Comparison of ENCODE assay signal across 22 mouse cellular contexts in the genomic region with DNA sequence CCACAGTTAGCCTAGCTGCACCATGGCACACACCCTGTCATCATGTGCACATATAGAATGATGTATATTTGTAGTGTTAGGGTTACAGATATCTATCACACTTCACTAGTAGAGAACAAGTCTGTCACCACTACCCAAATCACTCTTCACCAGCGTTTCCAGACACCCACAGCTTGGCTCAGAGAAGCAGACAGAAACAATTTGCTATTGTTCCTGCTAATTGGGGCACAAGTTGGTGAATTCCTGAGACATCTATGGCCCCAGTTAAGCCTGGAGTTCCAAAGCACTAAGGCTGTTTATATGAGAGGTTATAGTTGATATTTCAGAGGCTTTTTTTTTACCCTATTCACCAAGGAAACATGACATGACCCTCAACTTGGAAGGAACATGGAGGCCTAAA. TPM values are rescaled to one million over a fixed set of nuclear protein-coding genes. Genes with fewer than 3 reads are reported as not detected.
A peak's percentile ranks its signal among the peaks of the same experiment; 100 is the strongest.
DNase-seq lines count a peak whose midpoint lies in the region; ATAC-seq lines count a peak whose summit lies in the region.
"Had no signal": no experiment of that assay in that cellular context is flagged by ENCODE, and none has a peak within 500 bp of the region (broad histone marks: within the 10 kb centered on the region; RNA-seq: fewer than 3 reads in every experiment).

No protein-coding gene starts in this region.

- no peak overlapping the region for H3K4me2 ChIP-seq in liver, embryonic 12.5 days

- no peak for ATAC-seq in liver, embryonic 12.5 days
- ATAC-seq: activated CD4-positive, CD25-positive, alpha-beta regulatory T cell, adult 4 months; CD4-positive, CD25-positive, alpha-beta regulatory T cell, adult 4 months; Patski had no signal

- no peak overlapping the region for H3K4me3 ChIP-seq in liver, embryonic 12.5 days

- H3K9ac ChIP-seq in liver, embryonic 12.5 days = no peak overlapping the region

- H3K27ac ChIP-seq in liver, embryonic 12.5 days = no peak overlapping the region

- H3K27me3 ChIP-seq in liver, embryonic 12.5 days (replicated peaks) = no peaks in the 10 kb centered on the region
- H3K27me3 ChIP-seq: CH12.LX, Patski had no signal

- H3K36me3 ChIP-seq in liver, embryonic 12.5 days = peaks cover 3% of the 10 kb centered on the region; the same call in 1 of the 2 replicates

- H3K4me1 ChIP-seq in liver, embryonic 12.5 days = no peaks in the 10 kb centered on the region

- WGBS in liver, embryonic 12.5 days (ENCODE audit: insufficient replicate concordance) = 38% methylated on average over 1 of the region's 1 CpGs

- DNase-seq in Muller cell, postnatal 12 days (ENCODE audit: inconsistent ontology term) = peak; percentile 89
- peak; percentile 52 for DNase-seq in retina, embryonic 14.5 days (ENCODE audit: low spot score)
- peak; percentile 77 for DNase-seq in retina, postnatal 1 day
- no peak for DNase-seq in layer of hippocampus, adult 18-20 months (ENCODE audit: low spot score in 2 of 2)
- DNase-seq in right cerebral cortex, postnatal 14 days = no peak
- DNase-seq: adrenal gland, adult 2 months; adrenal gland, adult 8-10 months; adrenal gland, postnatal 10 days; adrenal gland, postnatal 14 days; adrenal gland, postnatal 25 days; adrenal gland, postnatal 36 days; B cell, adult 2 months; cerebellum, adult 11 months; cerebellum, adult 11-12 months; cerebellum, adult 18-20 months; cerebellum, adult 2 months had no signal

- H3K9me3 ChIP-seq in liver, embryonic 12.5 days (replicated peaks) = no peaks in the 10 kb centered on the region
- H3K9me3 ChIP-seq: G1E had no signal

RNA-seq across cellular contexts. Expression of a gene that starts 16.9 kb away (rescaled TPM):
- 10 to 100 TPM; 83.6 to 87.8 TPM for total RNA-seq in layer of hippocampus, adult 18-20 months (2021)
- polyA plus RNA-seq in liver, embryonic 12.5 days (2016; fragmentation: Nextera tagmentation; extraction: Ambion mirVana) = 93.8 and 94.8 TPM in 2 replicates

RNA-seq across cellular contexts. Expression of a gene that starts 17.0 kb away (rescaled TPM):
- total RNA-seq in layer of hippocampus, adult 18-20 months (2021) = 1 to 10 TPM; 1.3 to 1.5 TPM
- polyA plus RNA-seq in liver, embryonic 12.5 days (2016; fragmentation: Nextera tagmentation; extraction: Ambion mirVana) = 0.10 TPM in 2 replicates

Comparison
In these comparisons a context has a peak if more than half of its experiments do, and no peak if none do; other contexts are left out.
1. DNase-seq: peak in Muller cell, postnatal 12 days (single experiment), retina, embryonic 14.5 days (single experiment) and retina, postnatal 1 day (single experiment); none in layer of hippocampus, adult 18-20 months (0 of 2) and right cerebral cortex, postnatal 14 days (single experiment).